Mouse (Mus musculus) thymus, postnatal 25 days (tissue): ENCODE data around the gene Ffar3.

ENCODE experiments used
- DNase-seq: peaks from one replicate; pipeline ENCODE4 v3.0.0; 2022

Gene Ffar3

GRCm38 (mm10) chr7:30856078-30856477 lies at the start of gene Ffar3:
Gene Ffar3 (minus strand): TSS chr7:30856178.
- DNase-seq = no peak

GRCm38 (mm10) chr7:30904042-30904441 lies 48.1 kb upstream of the Ffar3 start:
- peak; percentile 18 for DNase-seq

- no peak for DNase-seq
Observed at GRCm38 (mm10) chr7:30895217-30895616, 39.2 kb upstream of the Ffar3 start.

- DNase-seq = no peak
Observed at GRCm38 (mm10) chr7:30892515-30892914, 36.5 kb upstream of the Ffar3 start.

- no peak for DNase-seq
Observed at GRCm38 (mm10) chr7:30891746-30892145, 35.8 kb upstream of the Ffar3 start.

GRCm38 (mm10) chr7:30890681-30891080 lies 34.7 kb upstream of the Ffar3 start:
- no peak for DNase-seq

- no peak for DNase-seq
Observed at GRCm38 (mm10) chr7:30888786-30889185, 32.8 kb upstream of the Ffar3 start.

GRCm38 (mm10) chr7:30887568-30888188 lies 31.7 kb upstream of the Ffar3 start:
- DNase-seq = peak; percentile 5

- DNase-seq = no peak
Observed at GRCm38 (mm10) chr7:30886852-30887251, 30.9 kb upstream of the Ffar3 start.

- no peak for DNase-seq
Observed at GRCm38 (mm10) chr7:30884047-30884446, 28.1 kb upstream of the Ffar3 start.

- DNase-seq = no peak
Observed at GRCm38 (mm10) chr7:30881367-30881766, 25.4 kb upstream of the Ffar3 start.

- no peak for DNase-seq
Observed at GRCm38 (mm10) chr7:30880176-30880575, 24.2 kb upstream of the Ffar3 start, which contains the start of gene Cd22. Gene Cd22 (minus strand): TSS chr7:30880342.

GRCm38 (mm10) chr7:30878950-30879349 lies 23.0 kb upstream of the Ffar3 start:
- DNase-seq = no peak

GRCm38 (mm10) chr7:30873083-30873482 lies 17.1 kb upstream of the Ffar3 start:
- DNase-seq = peak; percentile 55

- no peak for DNase-seq
Observed at GRCm38 (mm10) chr7:30863386-30863785, 7.4 kb upstream of the Ffar3 start.

GRCm38 (mm10) chr7:30861464-30861863 lies 5.5 kb upstream of the Ffar3 start, which contains the start of gene Ffar1:
Gene Ffar1 (minus strand): TSS chr7:30861564.
- DNase-seq = no peak

- DNase-seq = peak; percentile 54
Observed at GRCm38 (mm10) chr7:30859635-30860402, 3.8 kb upstream of the Ffar3 start.

GRCm38 (mm10) chr7:30859290-30859634 lies 3.3 kb upstream of the Ffar3 start:
- DNase-seq = peak; percentile 66

GRCm38 (mm10) chr7:30857746-30858145 lies 1.8 kb upstream of the Ffar3 start:
- no peak for DNase-seq

- no peak for DNase-seq
Observed at GRCm38 (mm10) chr7:30851421-30851820, 4.6 kb downstream of the Ffar3 start.

GRCm38 (mm10) chr7:30847934-30848333 lies 8.0 kb downstream of the Ffar3 start:
- no peak for DNase-seq

GRCm38 (mm10) chr7:30847386-30847785 lies 8.6 kb downstream of the Ffar3 start:
- no peak for DNase-seq

- no peak for DNase-seq
Observed at GRCm38 (mm10) chr7:30846505-30847053, 9.4 kb downstream of the Ffar3 start.

GRCm38 (mm10) chr7:30844676-30845297 lies 11.2 kb downstream of the Ffar3 start:
- no peak for DNase-seq
